Mouse (Mus musculus) kidney, embryonic 16.5 days (tissue): ENCODE data around the gene Racgap1. TPM values are rescaled to one million over a fixed set of nuclear protein-coding genes. Genes with fewer than 3 reads are reported as not detected.

Source experiments
- ATAC-seq: fragments of 200-750 bp; cut with Nextera tagmentation; 2 replicates; pipeline ENCODE4 v1.8.0; 2017; ENCODE audit warnings: moderate TSS enrichment; ENCODE audit not compliant: low FRiP score, low TSS enrichment
- H3K27ac ChIP-seq: fragments of 300-500 bp; sonication (generic); 2 replicates; pipeline ENCODE4 v1.5.1; 2014; ENCODE audit warnings: low read length
- H3K27me3 ChIP-seq: fragments of 300-500 bp; sonication (generic); 2 replicates; pipeline ENCODE4 v1.6.1; 2014; ENCODE audit warnings: low read length, control low read depth, mixed read lengths; ENCODE audit not compliant: insufficient read depth
- H3K36me3 ChIP-seq: fragments of 300-500 bp; sonication (generic); 2 replicates; pipeline ENCODE4 v1.6.1; 2014; ENCODE audit warnings: low read length, control low read depth, mixed read lengths; ENCODE audit not compliant: insufficient read depth
- H3K4me1 ChIP-seq: fragments of 300-500 bp; sonication (generic); 2 replicates; pipeline ENCODE4 v1.6.1; 2014; ENCODE audit warnings: low read length, control low read depth, mixed read lengths; ENCODE audit not compliant: insufficient read depth
- H3K4me2 ChIP-seq: fragments of 300-500 bp; sonication (generic); replicated peaks from 2 replicates; pipeline ENCODE4 v1.6.1; 2014; ENCODE audit warnings: low read depth, low read length
- H3K4me3 ChIP-seq: fragments of 300-500 bp; sonication (generic); 2 replicates; pipeline ENCODE4 v1.5.1; 2014; ENCODE audit warnings: mild to moderate bottlenecking, low read length
- H3K9ac ChIP-seq: fragments of 300-500 bp; sonication (generic); replicated peaks from 2 replicates; pipeline ENCODE4 v1.6.1; 2014; ENCODE audit warnings: low read length
- H3K9me3 ChIP-seq: fragments of 300-500 bp; sonication (generic); 2 replicates; pipeline ENCODE4 v1.6.1; 2016; ENCODE audit warnings: low read length, control low read depth
- WGBS: fragments of 180-500 bp; shearing (Covaris S2); extraction: QIAGEN DNeasy Blood & Tissue Kit; methylation state at CpG from one replicate; pipeline ENCODE4 v1.1.7; 2014; 5-methylcytosine and 5-hydroxymethylcytosine counted together
- polyA plus RNA-seq: library from polyadenylated mRNA; unstranded; fragments of >200 nt; fragmentation: Nextera tagmentation; extraction: Ambion mirVana; gene quantifications from 2 replicates; pipeline ENCODE4 v1.2.1, GENCODE M21; 2015

Gene Racgap1
- polyA plus RNA-seq, 1 experiment from 2014 or later, result 143 TPM

DNA sequence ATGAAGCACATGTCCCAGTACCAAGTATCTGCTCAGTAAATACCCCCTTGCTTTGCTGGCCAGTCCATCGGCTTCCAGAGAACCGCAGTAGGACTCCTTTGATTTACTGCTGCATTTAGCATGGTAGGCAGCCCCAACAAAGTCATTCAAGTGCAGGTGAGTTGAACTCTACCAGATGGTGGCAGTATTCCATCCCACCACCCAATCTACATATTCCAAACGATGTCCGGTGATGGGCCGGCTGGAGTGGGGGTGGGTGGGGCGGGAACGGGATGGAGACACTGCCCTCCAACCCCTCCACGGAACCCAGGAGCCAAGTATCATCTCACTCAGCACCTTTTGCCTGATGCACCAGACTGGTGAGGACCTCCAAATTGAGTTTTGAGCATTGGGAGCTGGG lies 1.8 kb upstream of the Racgap1 start:
- Histone ChIP-seq H3K9ac (no peak overlapping the region), H3K4me2 (peak overlapping the region; percentile 51), H3K27ac (no peak overlapping the region), H3K4me3 (peak overlapping the region; percentile 21), H3K36me3 (no peaks in the 10 kb centered on the region), H3K4me1 (peaks cover 30% of the 10 kb centered on the region), H3K27me3 (peaks cover 20% of the 10 kb centered on the region), H3K9me3 (no peaks in the 10 kb centered on the region)
- ATAC-seq, result no peak
- 3% methylated on average over 8 of the region's 8 CpGs for WGBS

DNA sequence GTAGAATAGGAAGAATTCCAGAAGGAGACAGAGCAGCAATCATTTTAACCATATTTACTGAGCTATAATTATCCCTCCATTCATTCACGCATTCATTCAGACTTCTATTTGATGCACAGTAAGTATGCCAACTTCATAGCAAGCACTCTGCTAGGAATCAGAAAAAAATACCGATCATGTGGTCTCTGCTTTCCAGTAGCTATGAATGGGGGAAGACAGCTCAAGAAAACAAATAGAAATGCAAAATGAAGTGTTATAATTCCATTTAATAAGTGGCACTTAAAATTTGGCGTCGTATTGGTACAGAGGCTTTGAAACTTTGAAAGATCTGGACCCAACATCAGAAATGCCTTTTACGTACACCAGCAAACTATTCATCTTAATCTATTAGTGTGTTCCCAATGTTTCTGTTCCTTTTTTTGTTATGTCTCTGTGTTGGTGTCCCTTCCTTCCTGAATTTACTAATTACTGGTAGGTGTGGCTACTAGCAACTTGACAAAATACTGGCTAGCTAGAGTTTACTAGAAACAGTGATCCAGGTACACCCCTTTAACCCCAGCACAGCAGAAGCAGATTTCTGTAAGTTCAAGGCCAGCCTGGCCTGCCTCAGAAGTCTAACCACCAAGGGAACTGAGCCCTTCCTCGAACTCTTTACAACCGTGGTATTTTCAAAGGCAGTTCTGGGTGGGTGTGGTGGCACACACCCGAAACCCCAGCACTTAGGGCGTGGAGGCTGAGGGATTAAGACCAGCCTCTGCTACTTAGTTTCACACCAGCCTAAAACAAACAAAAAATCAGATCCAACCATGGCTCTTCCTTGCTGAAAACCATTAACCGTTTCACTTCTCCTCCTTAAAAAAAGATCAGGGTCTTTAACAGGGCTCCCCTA lies 772 bp upstream of the Racgap1 start:
- Histone ChIP-seq H3K27ac (no peak overlapping the region), H3K9ac (no peak overlapping the region; the same call in 1 of the 2 replicates), H3K4me3 (peak overlapping the region; percentile 80), H3K4me2 (peak overlapping the region; percentile 62), H3K4me1 (peaks cover 37% of the 10 kb centered on the region), H3K9me3 (no peaks in the 10 kb centered on the region), H3K27me3 (peaks cover 20% of the 10 kb centered on the region), H3K36me3 (no peaks in the 10 kb centered on the region)
- 76% methylated on average over 10 of the region's 10 CpGs for WGBS
- no peak for ATAC-seq

DNA sequence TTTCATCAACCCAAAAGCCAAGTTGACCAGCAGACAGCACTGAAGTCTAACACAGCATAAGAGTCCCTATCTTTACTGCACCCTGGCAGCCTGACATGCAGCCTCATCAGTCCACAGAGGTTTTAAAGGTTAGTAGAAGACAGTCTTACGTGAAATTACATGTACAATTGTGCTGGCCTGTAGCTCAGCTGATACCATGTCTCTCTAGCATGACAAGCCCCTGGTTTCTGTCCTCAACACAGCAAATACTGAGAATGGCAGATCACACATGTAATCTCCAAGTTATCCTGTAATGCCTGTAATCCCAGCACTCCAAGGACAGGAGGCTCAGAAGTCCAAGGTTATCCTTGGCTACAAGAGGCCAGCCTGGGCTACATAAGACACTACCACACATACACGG lies 1.2 kb downstream of the Racgap1 start:
- no peaks in the 10 kb centered on the region for H3K9me3 ChIP-seq
- peak overlapping the region; percentile 78 for H3K9ac ChIP-seq
- 43% methylated on average over 2 of the region's 2 CpGs for WGBS
- H3K4me3 ChIP-seq, result peak overlapping the region; percentile 80
- H3K36me3 ChIP-seq, result no peaks in the 10 kb centered on the region
- ATAC-seq, result no peak
- H3K4me2 ChIP-seq, result peak overlapping the region; percentile 62
- H3K4me1 ChIP-seq, result peaks cover 37% of the 10 kb centered on the region
- no peak overlapping the region for H3K27ac ChIP-seq
- H3K27me3 ChIP-seq, result peaks cover 14% of the 10 kb centered on the region

DNA sequence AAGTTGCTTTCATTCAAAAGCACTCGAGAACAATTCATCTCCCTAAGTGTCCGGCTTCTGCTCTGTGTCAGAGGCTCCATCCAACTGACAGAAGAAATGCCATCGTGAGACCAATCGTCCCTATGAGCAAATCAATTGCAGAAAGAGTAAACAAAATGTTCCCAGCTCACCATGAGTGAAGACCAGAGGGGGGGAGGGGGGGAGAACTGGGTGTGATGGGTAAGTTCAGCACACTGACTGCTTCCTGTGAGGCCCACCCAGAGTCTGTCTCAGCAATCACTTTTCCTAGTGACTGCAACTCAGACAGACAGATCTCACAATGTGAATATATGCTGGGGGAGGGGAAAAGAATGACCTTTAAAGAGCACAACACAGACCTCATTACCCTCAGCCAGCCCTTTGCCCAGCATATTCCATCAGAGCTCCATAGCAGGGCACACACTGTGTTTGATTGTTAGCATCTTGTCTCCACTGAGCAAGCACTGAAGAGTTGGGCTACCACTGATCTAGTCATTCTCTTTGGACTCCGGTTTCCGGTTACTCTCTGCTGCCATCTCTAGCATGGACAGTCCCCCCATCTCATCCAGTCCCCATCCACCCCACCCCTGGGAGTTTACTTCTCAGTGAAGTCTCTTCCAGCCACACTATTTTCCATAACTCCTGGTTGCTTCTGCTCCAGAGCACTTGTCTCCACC lies 2.2 kb downstream of the Racgap1 start:
- peak overlapping the region; percentile 24; the same call in 1 of the 2 replicates for H3K9ac ChIP-seq
- WGBS, result 44% methylated on average over 6 of the region's 6 CpGs
- peaks cover 41% of the 10 kb centered on the region for H3K4me1 ChIP-seq
- H3K4me2 ChIP-seq, result peak overlapping the region; percentile 62
- peaks cover 3% of the 10 kb centered on the region; the same call in 1 of the 2 replicates for H3K27me3 ChIP-seq
- ATAC-seq, result no peak
- no peak overlapping the region for H3K27ac ChIP-seq
- peak overlapping the region; percentile 80 for H3K4me3 ChIP-seq
- H3K36me3 ChIP-seq, result no peaks in the 10 kb centered on the region
- no peaks in the 10 kb centered on the region for H3K9me3 ChIP-seq

DNA sequence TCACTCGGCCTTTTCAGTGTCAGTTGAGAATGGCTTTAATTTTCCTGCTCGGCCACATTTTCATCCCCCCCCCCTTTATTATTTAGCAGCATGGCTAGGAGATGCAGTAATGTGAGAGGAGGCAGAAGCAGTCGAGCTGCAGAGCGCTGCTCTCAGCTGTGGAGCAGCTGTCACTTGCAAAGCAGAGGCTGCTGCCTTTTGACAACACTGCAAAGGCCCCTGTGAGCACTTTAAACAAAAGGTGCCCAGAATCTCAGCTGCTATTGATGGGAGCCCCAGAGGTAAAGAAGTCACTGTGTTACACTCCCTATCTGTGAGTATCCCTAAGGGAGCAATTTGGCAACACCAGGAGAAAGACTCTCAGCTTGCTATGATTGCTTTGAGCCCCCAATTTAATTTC lies 3.1 kb downstream of the Racgap1 start:
- H3K9me3 ChIP-seq, result no peaks in the 10 kb centered on the region
- H3K9ac ChIP-seq, result no peak overlapping the region
- H3K4me3 ChIP-seq, result no peak overlapping the region
- WGBS, result 26% methylated on average over 4 of the region's 4 CpGs
- H3K36me3 ChIP-seq, result no peaks in the 10 kb centered on the region
- H3K4me1 ChIP-seq, result peaks cover 40% of the 10 kb centered on the region
- H3K27ac ChIP-seq, result no peak overlapping the region
- no peaks in the 10 kb centered on the region for H3K27me3 ChIP-seq
- no peak overlapping the region for H3K4me2 ChIP-seq
- ATAC-seq, result no peak

DNA sequence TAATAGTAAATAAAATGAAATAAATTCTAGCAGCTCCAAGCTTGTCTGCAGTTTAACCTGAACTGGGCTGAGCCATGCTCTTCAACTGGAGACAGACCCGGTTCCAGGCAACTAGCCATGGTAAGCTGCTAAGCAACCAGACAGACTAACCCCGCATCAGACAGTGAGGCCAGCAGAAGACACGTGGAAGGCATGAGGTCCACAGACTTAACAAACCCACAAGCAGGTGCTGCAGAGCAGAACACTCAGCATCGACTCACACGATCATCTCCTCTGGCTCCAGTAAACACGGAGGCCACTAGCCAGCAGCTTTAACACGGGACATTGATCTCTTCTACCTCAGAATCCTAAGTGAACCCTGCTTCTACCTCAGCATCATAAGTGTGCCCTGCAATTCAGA lies 6.7 kb downstream of the Racgap1 start:
- no peak overlapping the region for H3K27ac ChIP-seq
- no peak overlapping the region for H3K4me3 ChIP-seq
- peaks cover 20% of the 10 kb centered on the region; the same call in 1 of the 2 replicates for H3K36me3 ChIP-seq
- no peak for ATAC-seq
- 0 out of 2 replicates have a peak overlapping the region, but pooled peaks have one; percentile 13 for H3K9ac ChIP-seq
- H3K9me3 ChIP-seq, result no peaks in the 10 kb centered on the region
- H3K27me3 ChIP-seq, result no peaks in the 10 kb centered on the region
- WGBS, result 45% methylated on average over 7 of the region's 7 CpGs
- peaks cover 27% of the 10 kb centered on the region for H3K4me1 ChIP-seq
- no peak overlapping the region for H3K4me2 ChIP-seq

DNA sequence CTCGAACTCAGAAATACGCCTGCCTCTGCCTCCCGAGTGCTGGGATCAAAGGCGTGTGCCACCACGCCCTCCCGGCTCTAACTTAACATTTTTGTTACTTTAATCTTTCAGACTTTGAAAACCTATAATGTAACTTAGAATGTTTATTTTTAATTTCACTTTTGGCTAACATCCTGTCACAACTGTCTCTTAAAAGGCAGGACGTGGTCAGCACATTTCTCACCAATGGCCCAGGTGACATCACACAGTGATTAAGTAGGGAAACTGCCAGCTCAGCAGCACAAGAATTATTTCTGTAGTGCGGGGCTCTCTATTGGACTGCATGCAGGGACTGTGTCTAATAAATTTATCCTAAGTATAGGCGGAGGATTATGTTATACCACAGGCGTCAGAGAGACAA lies 7.6 kb downstream of the Racgap1 start:
- Histone ChIP-seq H3K27me3 (no peaks in the 10 kb centered on the region), H3K4me3 (no peak overlapping the region), H3K4me2 (no peak overlapping the region), H3K4me1 (peaks cover 18% of the 10 kb centered on the region), H3K36me3 (peaks cover 29% of the 10 kb centered on the region), H3K27ac (no peak overlapping the region), H3K9me3 (no peaks in the 10 kb centered on the region), H3K9ac (no peak overlapping the region)
- ATAC-seq, result no peak
- WGBS, result 76% methylated on average over 10 of the region's 10 CpGs

DNA sequence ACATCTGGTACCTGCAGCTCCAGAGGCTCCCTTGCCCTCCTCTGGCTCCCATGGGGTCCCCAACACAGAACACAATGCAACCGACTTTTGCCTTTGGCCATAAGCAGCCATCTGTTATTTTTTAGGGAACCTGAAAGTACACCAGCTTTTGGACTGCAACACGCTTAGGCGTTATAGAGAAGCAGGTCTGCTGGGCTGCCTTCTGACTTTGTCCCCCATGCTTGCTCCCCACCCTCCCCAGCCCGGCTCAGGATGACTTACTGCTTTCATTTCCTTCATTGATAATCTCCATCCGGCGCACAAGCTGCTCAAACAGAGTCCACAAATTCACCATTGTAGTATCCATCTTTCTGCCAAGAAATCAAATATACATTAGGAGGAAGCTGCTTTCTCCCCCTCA lies 8.8 kb downstream of the Racgap1 start:
- Histone ChIP-seq H3K4me3 (no peak overlapping the region), H3K9ac (no peak overlapping the region), H3K36me3 (peaks cover 34% of the 10 kb centered on the region), H3K27ac (no peak overlapping the region), H3K27me3 (no peaks in the 10 kb centered on the region), H3K4me1 (peaks cover 8% of the 10 kb centered on the region), H3K9me3 (no peaks in the 10 kb centered on the region), H3K4me2 (no peak overlapping the region)
- WGBS, result 71% methylated on average over 6 of the region's 6 CpGs
- no peak for ATAC-seq

DNA sequence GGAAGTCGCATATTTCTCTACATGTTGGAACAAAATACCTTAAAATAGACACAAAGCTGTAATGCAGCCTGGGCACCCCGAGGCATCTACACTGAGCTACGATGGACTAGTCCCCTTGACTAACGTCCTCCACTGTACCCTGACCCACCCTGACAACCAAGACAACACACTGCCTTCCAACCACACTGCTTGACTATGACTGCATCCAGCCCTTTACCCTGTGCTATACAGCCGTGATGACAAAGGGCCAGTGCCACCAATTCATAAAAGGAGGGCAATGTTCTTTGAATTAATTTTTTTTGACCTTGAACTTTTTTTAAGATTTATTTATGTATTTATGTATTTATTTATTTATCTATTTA lies 13.4 kb downstream of the Racgap1 start:
- Histone ChIP-seq H3K9ac (no peak overlapping the region), H3K4me3 (no peak overlapping the region), H3K27me3 (no peaks in the 10 kb centered on the region), H3K4me2 (no peak overlapping the region), H3K36me3 (peaks cover 70% of the 10 kb centered on the region), H3K27ac (no peak overlapping the region), H3K9me3 (no peaks in the 10 kb centered on the region), H3K4me1 (no peaks in the 10 kb centered on the region)
- ATAC-seq, result no peak
- WGBS, result 86% methylated on average over 5 of the region's 5 CpGs
